Mouse (Mus musculus) midbrain, embryonic 15.5 days (tissue): ENCODE results near the gene D930048N14Rik. TPM values are rescaled to one million over a fixed set of nuclear protein-coding genes. Genes with fewer than 3 reads are reported as not detected.
A peak's percentile ranks its signal among the peaks of the same experiment; 100 is the strongest.
"Not testable (repeated sequence)": the region's sequence is repeated elsewhere in the genome, so short reads cannot be mapped to it uniquely, and the experiment has no call there.

Experiments
- ATAC-seq: fragments of 200-750 bp; cut with Nextera tagmentation; replicated peaks from 2 replicates; pipeline ENCODE4 v1.8.0; 2017; ENCODE audit warnings: moderate TSS enrichment
- H3K27ac ChIP-seq: fragments of 300-500 bp; sonication (generic); 2 replicates; pipeline ENCODE4 v1.5.1; 2015; ENCODE audit warnings: mild to moderate bottlenecking, inconsistent platforms
- H3K27me3 ChIP-seq: fragments of 300-500 bp; sonication (generic); replicated peaks from 2 replicates; pipeline ENCODE4 v1.6.1; 2015; ENCODE audit warnings: inconsistent platforms
- H3K36me3 ChIP-seq: fragments of 300-500 bp; sonication (generic); replicated peaks from 2 replicates; pipeline ENCODE4 v1.6.1; 2015; ENCODE audit warnings: inconsistent platforms
- H3K4me1 ChIP-seq: fragments of 300-500 bp; sonication (generic); 2 replicates; pipeline ENCODE4 v1.6.1; 2015; ENCODE audit warnings: inconsistent platforms
- H3K4me2 ChIP-seq: fragments of 300-500 bp; sonication (generic); 2 replicates; pipeline ENCODE4 v1.6.1; 2015; ENCODE audit warnings: inconsistent platforms, mild to moderate bottlenecking, moderate library complexity
- H3K4me3 ChIP-seq: fragments of 300-500 bp; sonication (generic); 2 replicates; pipeline ENCODE4 v1.5.1; 2015; ENCODE audit warnings: mild to moderate bottlenecking, inconsistent platforms
- H3K9ac ChIP-seq: fragments of 300-500 bp; sonication (generic); 2 replicates; pipeline ENCODE4 v1.6.1; 2015; ENCODE audit warnings: mild to moderate bottlenecking, inconsistent platforms
- H3K9me3 ChIP-seq: fragments of 300-500 bp; sonication (generic); 2 replicates; pipeline ENCODE4 v1.6.1; 2016; ENCODE audit warnings: inconsistent platforms
- WGBS: fragments of 180-500 bp; shearing (Covaris S2); methylation state at CpG from one replicate; pipeline ENCODE4 v1.1.7; 2015; ENCODE audit warnings: mixed read lengths; 5-methylcytosine and 5-hydroxymethylcytosine counted together
- polyA plus RNA-seq: library from polyadenylated mRNA; unstranded; fragments of >200 nt; fragmentation: Nextera tagmentation; extraction: Ambion mirVana; gene quantifications from 2 replicates; pipeline ENCODE4 v1.2.1, GENCODE M21; 2015

The D930048N14Rik gene
- polyA plus RNA-seq, 1 experiment from 2014 or later = 0.94 TPM

DNA sequence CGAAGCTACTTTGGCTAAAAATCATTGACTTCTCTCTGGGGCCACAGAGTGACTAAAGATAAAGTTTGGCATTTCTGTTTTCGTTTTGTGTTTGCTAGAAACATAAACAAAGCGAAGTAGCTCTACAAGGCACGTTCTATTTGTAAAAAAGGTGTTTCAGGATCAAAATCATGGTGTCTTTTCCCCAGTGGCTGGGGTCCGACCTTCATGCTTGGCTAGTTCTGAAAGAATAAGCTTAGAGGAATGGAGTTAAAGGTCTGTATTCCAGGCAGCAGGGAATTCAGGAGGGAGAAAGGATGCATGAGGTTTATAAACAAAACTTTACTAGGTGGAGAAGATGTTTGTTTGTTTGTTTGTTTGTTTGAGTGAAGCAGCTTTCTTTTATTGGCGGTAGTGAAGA, 38.6 kb downstream of the D930048N14Rik start:
- WGBS = 19% methylated on average over 6 of the region's 6 CpGs
- Histone ChIP-seq H3K27ac (peak overlapping the region; percentile 99), H3K4me2 (peak overlapping the region; percentile 60), H3K9me3 (no peaks in the 10 kb centered on the region), H3K27me3 (no peaks in the 10 kb centered on the region), H3K4me3 (peak overlapping the region; percentile 65), H3K9ac (peak overlapping the region; percentile 60), H3K4me1 (peaks cover 16% of the 10 kb centered on the region), H3K36me3 (no peaks in the 10 kb centered on the region)
- ATAC-seq = no peak

DNA sequence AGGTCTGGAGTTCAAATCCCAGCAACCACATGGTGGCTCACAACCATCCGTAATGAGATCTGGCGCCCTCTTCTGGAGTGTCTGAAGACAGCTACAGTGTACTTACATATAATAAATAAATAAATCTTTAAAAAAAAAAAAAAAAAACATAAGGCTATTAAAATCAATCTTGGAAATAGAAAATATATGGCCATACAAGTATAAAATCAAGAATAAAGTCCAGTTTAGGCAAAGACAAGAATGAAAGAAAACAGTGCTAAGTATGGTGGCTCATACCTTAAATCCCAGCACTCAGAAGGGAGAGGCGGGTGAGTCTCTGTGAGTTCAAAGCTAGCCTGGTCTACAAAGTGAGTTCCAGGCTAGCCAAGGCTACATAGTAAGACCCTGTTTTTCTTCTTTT, 39.8 kb downstream of the D930048N14Rik start:
- WGBS = 96% methylated on average over 1 of the region's 3 CpGs
- H3K4me2 ChIP-seq = not testable (repeated sequence)

DNA sequence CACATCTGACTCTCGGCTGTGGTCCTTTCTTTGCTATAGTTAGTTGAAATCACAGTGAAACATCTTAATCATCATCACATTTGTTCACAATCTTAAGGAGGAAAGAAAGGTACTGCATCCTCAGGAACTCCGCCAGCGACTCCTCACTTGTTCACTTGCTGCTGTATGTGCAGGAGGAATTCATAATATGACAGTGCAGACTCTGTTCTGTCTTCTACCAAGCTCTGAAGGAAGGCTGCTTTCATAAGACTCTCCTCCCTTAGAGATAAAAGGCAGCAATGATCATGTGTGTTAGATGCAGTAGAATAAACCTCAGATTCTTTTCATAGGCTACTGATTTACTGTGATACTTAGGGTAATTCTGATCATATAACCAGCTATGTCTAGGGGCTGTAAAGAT, 44.2 kb downstream of the D930048N14Rik start:
- Histone ChIP-seq H3K4me2 (no peak overlapping the region), H3K36me3 (peaks cover 27% of the 10 kb centered on the region), H3K9ac (no peak overlapping the region), H3K9me3 (no peaks in the 10 kb centered on the region), H3K27me3 (no peaks in the 10 kb centered on the region), H3K4me1 (no peaks in the 10 kb centered on the region), H3K27ac (no peak overlapping the region), H3K4me3 (no peak overlapping the region)
- 95% methylated on average over 3 of the region's 3 CpGs for WGBS
- ATAC-seq = no peak

More for the DNA sequence above, 39.8 kb downstream of the D930048N14Rik start:
- H3K9me3 ChIP-seq, H3K36me3 ChIP-seq, H3K9ac ChIP-seq, H3K4me3 ChIP-seq, H3K27me3 ChIP-seq, ATAC-seq, H3K27ac ChIP-seq: not testable (repeated sequence)
- peaks cover 16% of the 10 kb centered on the region for H3K4me1 ChIP-seq

- WGBS = 83% methylated on average over 3 of the region's 3 CpGs
- Histone ChIP-seq H3K4me3 (no peak overlapping the region), H3K36me3 (peaks cover 60% of the 10 kb centered on the region), H3K9ac (no peak overlapping the region), H3K4me1 (no peaks in the 10 kb centered on the region), H3K27ac (no peak overlapping the region), H3K9me3 (no peaks in the 10 kb centered on the region), H3K27me3 (no peaks in the 10 kb centered on the region), H3K4me2 (no peak overlapping the region)
- no peak for ATAC-seq
Measured at GRCm38 (mm10) chr11:51702831-51703230, 52.1 kb downstream of the D930048N14Rik start.

- no peak overlapping the region for H3K4me2 ChIP-seq
- no peaks in the 10 kb centered on the region for H3K4me1 ChIP-seq
- no peaks in the 10 kb centered on the region for H3K9me3 ChIP-seq
- no peaks in the 10 kb centered on the region for H3K27me3 ChIP-seq
- 62% methylated on average over 10 of the region's 10 CpGs for WGBS
- no peak overlapping the region for H3K27ac ChIP-seq
- no peak for ATAC-seq
- H3K36me3 ChIP-seq = peaks cover 59% of the 10 kb centered on the region
- no peak overlapping the region for H3K4me3 ChIP-seq
- no peak overlapping the region for H3K9ac ChIP-seq
Measured at GRCm38 (mm10) chr11:51703379-51703998, 52.7 kb downstream of the D930048N14Rik start.

DNA sequence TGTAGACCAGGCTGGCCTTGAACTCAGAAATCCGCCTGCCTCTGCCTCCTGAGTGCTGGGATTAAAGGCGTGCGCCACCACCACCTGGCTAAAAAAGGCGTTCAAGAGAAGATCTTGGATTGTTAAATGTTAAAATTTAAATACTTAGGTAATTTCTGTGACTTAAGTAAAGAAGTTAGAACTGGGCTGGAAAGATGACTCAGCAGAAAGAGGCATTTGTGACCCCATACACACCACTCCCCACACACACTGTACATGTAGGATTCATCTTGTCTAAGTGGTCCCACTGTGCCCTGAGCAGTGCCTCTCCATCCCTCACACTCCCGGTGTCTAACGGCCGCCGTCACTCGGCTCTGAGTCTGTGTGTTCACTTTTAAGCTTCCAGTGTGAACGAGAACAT, 55.7 kb downstream of the D930048N14Rik start:
- H3K4me1 ChIP-seq = no peaks in the 10 kb centered on the region
- 97% methylated on average over 10 of the region's 10 CpGs for WGBS
- H3K4me3 ChIP-seq = no peak overlapping the region
- no peak overlapping the region for H3K9ac ChIP-seq
- H3K9me3 ChIP-seq = no peaks in the 10 kb centered on the region
- H3K27ac ChIP-seq = no peak overlapping the region
- H3K27me3 ChIP-seq = no peaks in the 10 kb centered on the region
- ATAC-seq = no peak
- peaks cover 51% of the 10 kb centered on the region for H3K36me3 ChIP-seq
- H3K4me2 ChIP-seq = no peak overlapping the region

DNA sequence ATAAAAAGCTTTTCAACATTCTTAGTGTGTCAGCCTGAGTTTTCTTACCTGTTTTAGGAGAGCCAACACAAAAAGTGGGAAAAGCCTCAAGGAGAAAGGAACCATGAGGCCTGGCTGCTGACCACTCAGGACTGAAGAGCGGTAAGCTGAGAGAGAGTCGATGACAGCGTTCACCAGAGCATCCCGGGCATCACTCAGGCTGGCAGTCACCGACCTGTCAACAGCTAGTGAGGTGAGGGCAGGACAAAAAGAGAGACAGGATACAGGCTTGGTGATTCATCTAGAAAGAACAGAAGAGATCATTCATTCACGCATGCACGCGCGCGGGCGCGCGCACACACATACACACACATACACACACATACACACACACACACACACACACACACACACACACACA, 56.3 kb downstream of the D930048N14Rik start:
- WGBS = 93% methylated on average over 13 of the region's 13 CpGs
- Histone ChIP-seq H3K4me3 (no peak overlapping the region), H3K27ac (no peak overlapping the region), H3K9ac (no peak overlapping the region), H3K4me2 (no peak overlapping the region), H3K36me3 (peaks cover 51% of the 10 kb centered on the region), H3K4me1 (no peaks in the 10 kb centered on the region), H3K27me3 (no peaks in the 10 kb centered on the region), H3K9me3 (no peaks in the 10 kb centered on the region)
- ATAC-seq = no peak

Other genes with a start within 250 kb of the D930048N14Rik start
- 9.7 and 12.0 TPM in 2 replicates for gene Phykpl, start 66.2 kb upstream of the D930048N14Rik start, polyA plus RNA-seq
- gene Hnrnpab, start 44.1 kb upstream of the D930048N14Rik start, polyA plus RNA-seq = 353 and 380 TPM in 2 replicates
- gene Nhp2, start 31.2 kb upstream of the D930048N14Rik start, polyA plus RNA-seq = 91.5 and 95.2 TPM in 2 replicates
- 83.7 and 89.3 TPM in 2 replicates for gene Rmnd5b, start 15.1 kb upstream of the D930048N14Rik start, polyA plus RNA-seq
- 20.5 and 21.1 TPM in 2 replicates for gene N4bp3, start 112 bp upstream of the D930048N14Rik start, polyA plus RNA-seq
- gene 0610009B22Rik, start 37.9 kb downstream of the D930048N14Rik start, polyA plus RNA-seq = 81.7 and 86.0 TPM in 2 replicates
- gene Sec24a, start 112.7 kb downstream of the D930048N14Rik start, polyA plus RNA-seq = 14.2 and 15.8 TPM in 2 replicates
- gene Sar1b, start 112.7 kb downstream of the D930048N14Rik start, polyA plus RNA-seq = 172 and 174 TPM in 2 replicates
- gene Jade2, start 206.7 kb downstream of the D930048N14Rik start, polyA plus RNA-seq = 0.56 and 0.68 TPM in 2 replicates